ENCODE assay signal across 8 mouse cellular contexts in the genomic region with DNA sequence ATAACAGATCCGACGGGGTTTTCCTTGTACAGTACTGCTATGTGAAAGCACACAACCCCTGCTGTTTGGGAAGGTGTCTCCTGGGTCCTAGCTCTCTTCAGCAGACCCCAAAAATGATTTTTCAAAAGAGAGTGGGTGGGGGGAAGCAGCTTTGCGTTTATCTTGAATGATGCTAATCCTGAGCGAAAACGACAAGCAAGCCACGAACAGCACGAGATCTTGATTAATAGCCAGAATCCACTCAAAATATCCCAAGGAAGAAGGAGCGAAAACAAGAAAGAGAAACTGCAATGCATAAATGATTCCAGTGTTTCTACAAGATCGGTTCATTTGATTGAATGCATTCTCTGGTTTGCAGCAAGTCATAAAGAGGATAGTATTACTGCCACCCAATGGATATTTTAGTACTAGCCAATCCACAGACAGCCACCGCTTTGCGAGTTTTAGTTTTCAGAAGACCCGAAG. TPM values are rescaled to one million over a fixed set of nuclear protein-coding genes. Genes with fewer than 3 reads are reported as not detected.
DNase-seq lines count a peak whose midpoint lies in the region; ATAC-seq and TF ChIP-seq lines count a peak whose summit lies in the region.

A gene (minus strand): TSS at position 37 of the 465 bp plus-strand sequence.

- no peak for ATAC-seq in heart, embryonic 12.5 days (ENCODE audit: insufficient number of reproducible peaks, low FRiP score)
- peak; percentile 90 for ATAC-seq in forebrain, embryonic 15.5 days (replicated peaks)
- peak; percentile 81 for ATAC-seq in neural tube, embryonic 15.5 days (ENCODE audit: low FRiP score)

- peak within 1 kb of the TSS; percentile 44 for H3K4me3 ChIP-seq in heart, embryonic 12.5 days
- H3K4me3 ChIP-seq in brown adipose tissue, adult 24 weeks (ENCODE audit: insufficient read depth, low read depth, low read length) = peak within 1 kb of the TSS; percentile 22; the same call in 1 of the 2 replicates
- H3K4me3 ChIP-seq in forebrain, embryonic 15.5 days = peak within 1 kb of the TSS; percentile 42
- H3K4me3 ChIP-seq in left cerebral cortex, adult 2 months = peak within 1 kb of the TSS; percentile 49
- peak within 1 kb of the TSS; percentile 44 for H3K4me3 ChIP-seq in neural tube, embryonic 15.5 days (replicated peaks)

- DNase-seq in heart, adult 8-10 months (ENCODE audit: low spot score) = no peak
- DNase-seq in left cerebral cortex, adult 2 months (ENCODE audit: extremely low spot score in 1 of 2, low spot score in 2 of 2) = peak in 1 of 2 experiments; percentile 18
- no peak for DNase-seq in MN1 (ENCODE audit: low spot score)
- DNase-seq in spleen, postnatal 14 days (ENCODE audit: low spot score in 2 of 2) = no peak

- no peaks in the 10 kb centered on the region for H3K4me1 ChIP-seq in heart, embryonic 12.5 days (replicated peaks)
- H3K4me1 ChIP-seq in brown adipose tissue, adult 24 weeks (ENCODE audit: control insufficient read depth, insufficient read depth, insufficient read length, low read length) = no peaks in the 10 kb centered on the region
- H3K4me1 ChIP-seq in forebrain, embryonic 15.5 days = no peaks in the 10 kb centered on the region
- no peaks in the 10 kb centered on the region for H3K4me1 ChIP-seq in neural tube, embryonic 15.5 days

- H3K4me2 ChIP-seq in heart, embryonic 12.5 days = peak within 1 kb of the TSS; percentile 77
- peak within 1 kb of the TSS; percentile 43 for H3K4me2 ChIP-seq in forebrain, embryonic 15.5 days (replicated peaks)
- peak within 1 kb of the TSS; percentile 56 for H3K4me2 ChIP-seq in neural tube, embryonic 15.5 days

- H3K27ac ChIP-seq in heart, embryonic 12.5 days (ENCODE audit: poor library complexity, severe bottlenecking) = no peak within 1 kb of the TSS
- H3K27ac ChIP-seq in brown adipose tissue, adult 24 weeks (replicated peaks; ENCODE audit: low read depth, low read length) = no peak within 1 kb of the TSS
- H3K27ac ChIP-seq in forebrain, embryonic 15.5 days (replicated peaks) = peak within 1 kb of the TSS; percentile 71
- H3K27ac ChIP-seq in left cerebral cortex, adult 2 months = peak within 1 kb of the TSS; percentile 82
- peak within 1 kb of the TSS; percentile 72 for H3K27ac ChIP-seq in neural tube, embryonic 15.5 days (replicated peaks)

- no peaks in the 10 kb centered on the region for H3K9me3 ChIP-seq in heart, embryonic 12.5 days (replicated peaks)
- no peaks in the 10 kb centered on the region for H3K9me3 ChIP-seq in forebrain, embryonic 15.5 days
- H3K9me3 ChIP-seq in neural tube, embryonic 15.5 days (replicated peaks) = no peaks in the 10 kb centered on the region

- intact Hi-C loops in left cerebral cortex, adult 2 months (cut with DNase I) = loop anchor here (2.0 to 10.0 kb wide), 3 partner anchors 211 to 461 kb away; no protein-coding TSS in a partner anchor

- 26% methylated on average over 12 of the region's 12 CpGs for WGBS in heart, embryonic 12.5 days
- 17% methylated on average over 12 of the region's 12 CpGs for WGBS in forebrain, embryonic 15.5 days
- 22% methylated on average over 12 of the region's 12 CpGs for WGBS in neural tube, embryonic 15.5 days

- no peaks in the 10 kb centered on the region; the same call in 1 of the 2 replicates for H3K27me3 ChIP-seq in heart, embryonic 12.5 days (replicated peaks)
- no peaks in the 10 kb centered on the region for H3K27me3 ChIP-seq in forebrain, embryonic 15.5 days
- H3K27me3 ChIP-seq in neural tube, embryonic 15.5 days (replicated peaks) = no peaks in the 10 kb centered on the region

- peak; percentile 28 for TF ChIP-seq CTCF in left cerebral cortex, adult 2 months (IDR thresholded peaks at IDR 0.05)

- no peak within 1 kb of the TSS for H3K9ac ChIP-seq in heart, embryonic 12.5 days
- H3K9ac ChIP-seq in forebrain, embryonic 15.5 days (replicated peaks) = peak within 1 kb of the TSS; percentile 44
- H3K9ac ChIP-seq in neural tube, embryonic 15.5 days (replicated peaks) = peak within 1 kb of the TSS; percentile 46

- H3K36me3 ChIP-seq in heart, embryonic 12.5 days = no peaks in the 10 kb centered on the region
- no peaks in the 10 kb centered on the region for H3K36me3 ChIP-seq in forebrain, embryonic 15.5 days
- no peaks in the 10 kb centered on the region for H3K36me3 ChIP-seq in neural tube, embryonic 15.5 days

RNA-seq across cellular contexts. Expression of the gene that starts here (rescaled TPM):
- 0.15 and 0.26 TPM in 2 replicates for polyA plus RNA-seq in heart, embryonic 12.5 days (2016; fragmentation: Nextera tagmentation; extraction: Ambion mirVana)
- under 1 TPM in 2 of 4 experiments, not detected in 2; 0.09 to 0.22 TPM for total RNA-seq in heart, adult 8-10 months (2022)
- not detected in 2 replicates for polyA plus RNA-seq in brown adipose tissue, adult 24 weeks (2012; ENCODE audit: insufficient read depth, insufficient read length, missing spikeins)
- 2.9 and 3.4 TPM in 2 replicates for polyA plus RNA-seq in forebrain, embryonic 15.5 days (2015; fragmentation: Nextera tagmentation; extraction: Ambion mirVana)
- 10 to 100 TPM; 36.7 to 38.3 TPM for total RNA-seq in left cerebral cortex, adult 2 months (2021)
- polyA plus RNA-seq in neural tube, embryonic 15.5 days (2015; fragmentation: Nextera tagmentation; extraction: Ambion mirVana) = 4.5 and 5.8 TPM in 2 replicates

Comparison
In these comparisons a context has a peak if more than half of its experiments do, and no peak if none do; other contexts are left out.
1. RNA of the gene that starts here (total RNA-seq): 36.7 to 38.3 TPM in left cerebral cortex, adult 2 months; 0.09 to 0.22 TPM in heart, adult 8-10 months; every median in the first group is over 10 times any median in the second.
2. H3K27ac ChIP-seq: peak in forebrain, embryonic 15.5 days (single experiment), left cerebral cortex, adult 2 months (single experiment) and neural tube, embryonic 15.5 days (single experiment); none in heart, embryonic 12.5 days (single experiment) and brown adipose tissue, adult 24 weeks (single experiment).
3. Peak in every context shown above with its lines, with median percentiles within 50 percentile points of each other: H3K4me2 ChIP-seq and H3K4me3 ChIP-seq.